Mouse (Mus musculus): ENCODE measurements around the gene Ywhag. TPM values are rescaled to one million over a fixed set of nuclear protein-coding genes. Genes with fewer than 3 reads are reported as not detected.

Gene Ywhag
- total RNA-seq, 2 experiments from 2014 or later, result 1,218 to 1,292 TPM

DNA sequence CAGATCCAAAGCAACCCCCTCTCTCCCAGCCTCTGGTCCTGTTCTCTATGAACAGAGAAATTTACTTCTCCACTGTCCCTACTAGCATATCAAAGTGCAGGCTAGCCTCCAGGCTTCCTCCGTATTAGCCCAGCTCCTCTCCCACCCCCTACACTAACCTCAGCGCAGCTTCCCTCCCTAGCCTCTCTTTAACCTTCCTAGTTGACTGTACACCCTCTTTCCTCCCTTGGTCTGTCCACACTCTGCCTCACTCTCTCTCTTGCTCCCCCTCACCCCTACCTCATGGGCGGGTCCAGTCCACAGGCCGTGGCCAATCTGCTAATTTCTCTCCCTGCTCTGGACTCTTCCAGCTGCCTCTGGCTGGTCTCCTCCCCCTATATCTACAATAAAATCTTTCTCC, 44.1 kb downstream of the Ywhag start:
- Histone ChIP-seq H3K4me3 (no peak overlapping the region), H3K27ac (no peak overlapping the region)
- no peak for DNase-seq (ENCODE audit: low spot score in 2 of 2)
- TF ChIP-seq CTCF (conservative IDR thresholded peaks at IDR 0.05), result no peak

DNA sequence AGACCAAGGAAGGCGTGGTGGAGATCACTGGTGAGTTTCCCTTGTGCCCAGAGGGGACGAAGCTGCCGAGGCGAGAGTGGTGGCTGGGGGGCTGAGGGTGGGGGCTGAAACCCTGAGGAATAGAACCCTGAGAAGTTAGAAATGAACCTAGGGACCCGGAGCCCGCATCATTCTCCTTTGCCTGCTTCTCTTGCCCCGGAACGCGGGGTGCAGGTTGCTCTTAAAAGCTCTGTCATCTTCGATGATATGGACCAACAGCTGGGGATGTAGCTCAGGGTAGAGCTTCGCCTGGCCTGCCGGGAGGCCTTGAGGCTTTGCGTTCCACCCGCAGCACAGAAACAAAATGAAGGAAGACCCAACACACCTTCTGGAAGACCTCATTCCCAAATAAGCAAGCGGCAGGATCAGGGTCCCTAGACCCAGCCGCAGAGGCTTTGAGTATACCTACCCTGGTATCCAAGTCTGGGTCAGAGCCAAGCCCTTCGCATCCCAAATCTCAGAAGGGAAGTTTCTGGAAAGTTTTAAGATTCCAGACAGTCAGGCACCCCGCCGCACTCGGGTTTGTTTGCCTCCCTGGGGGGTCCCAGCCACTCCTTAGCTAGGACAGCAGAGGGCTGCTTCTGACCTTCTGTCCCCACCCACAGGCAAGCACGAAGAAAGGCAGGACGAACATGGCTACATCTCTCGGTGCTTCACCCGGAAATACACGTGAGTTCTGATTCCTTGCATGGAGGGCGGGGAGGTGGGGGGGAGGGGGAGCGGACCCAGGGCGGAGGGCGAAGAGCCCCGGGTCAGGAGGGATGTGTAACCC, 45.8 kb downstream of the Ywhag start:
- no peak for TF ChIP-seq CTCF (conservative IDR thresholded peaks at IDR 0.05)
- DNase-seq (ENCODE audit: low spot score in 2 of 2), result no peak
- Histone ChIP-seq H3K27ac (peak overlapping the region; percentile 39; the same call in 1 of the 2 replicates), H3K4me3 (peak overlapping the region; percentile 44)

DNA sequence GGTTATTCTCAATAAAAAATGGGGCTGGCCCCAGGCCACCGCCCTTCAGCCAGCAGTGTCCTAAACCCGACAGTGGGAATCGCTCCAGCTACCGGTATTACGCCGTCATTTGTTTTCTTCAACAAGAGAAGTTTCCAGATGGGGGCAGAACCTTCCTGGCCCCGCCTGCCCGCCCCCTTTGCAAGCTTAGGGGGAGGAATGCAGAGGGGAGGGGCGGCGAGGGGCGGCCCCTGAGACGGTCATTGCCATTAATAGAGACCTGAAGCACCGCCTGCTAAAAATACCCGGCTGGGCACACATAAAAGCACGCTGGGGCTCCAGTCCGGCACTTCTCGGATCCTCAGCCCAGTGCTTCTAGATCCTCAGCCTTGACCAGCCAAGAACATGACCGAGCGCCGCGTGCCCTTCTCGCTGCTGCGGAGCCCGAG, 46.7 kb downstream of the Ywhag start, which contains the start of gene Hspb1:
Gene Hspb1 (plus strand): TSS at position 245 of the 428 bp plus-strand sequence.
- TF ChIP-seq CTCF (conservative IDR thresholded peaks at IDR 0.05), result 0 out of 2 replicates have a peak, but pooled peaks have one; percentile 5

DNA sequence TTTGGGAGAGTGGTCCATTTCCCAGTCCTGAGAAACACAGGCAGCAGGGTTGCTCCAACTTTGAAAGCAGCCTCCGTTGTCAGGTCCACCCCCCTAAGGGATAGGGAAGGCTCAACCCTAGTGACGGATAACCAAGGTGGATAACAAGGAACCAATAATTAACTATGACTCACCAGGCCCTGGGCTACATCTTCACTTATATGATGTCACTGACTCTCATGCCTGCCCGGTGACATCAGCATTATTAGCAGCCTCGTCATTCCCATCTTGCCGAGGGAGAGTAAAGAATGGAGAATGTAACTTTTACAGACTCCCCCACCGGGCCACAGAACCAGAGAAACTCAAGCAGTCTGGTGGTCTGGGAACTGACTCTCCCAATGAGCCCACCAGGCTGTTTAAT, 49.8 kb downstream of the Ywhag start:
- DNase-seq (ENCODE audit: low spot score in 2 of 2), result no peak
- TF ChIP-seq CTCF (conservative IDR thresholded peaks at IDR 0.05), result no peak
- Histone ChIP-seq H3K4me3 (no peak overlapping the region), H3K27ac (no peak overlapping the region)

More for the DNA sequence above, 46.7 kb downstream of the Ywhag start, which contains the start of gene Hspb1:
- peak within 1 kb of the TSS; percentile 39; the same call in 1 of the 2 replicates for H3K27ac ChIP-seq
- DNase-seq (ENCODE audit: low spot score in 2 of 2), result no peak
- peak within 1 kb of the TSS; percentile 44 for H3K4me3 ChIP-seq

DNA sequence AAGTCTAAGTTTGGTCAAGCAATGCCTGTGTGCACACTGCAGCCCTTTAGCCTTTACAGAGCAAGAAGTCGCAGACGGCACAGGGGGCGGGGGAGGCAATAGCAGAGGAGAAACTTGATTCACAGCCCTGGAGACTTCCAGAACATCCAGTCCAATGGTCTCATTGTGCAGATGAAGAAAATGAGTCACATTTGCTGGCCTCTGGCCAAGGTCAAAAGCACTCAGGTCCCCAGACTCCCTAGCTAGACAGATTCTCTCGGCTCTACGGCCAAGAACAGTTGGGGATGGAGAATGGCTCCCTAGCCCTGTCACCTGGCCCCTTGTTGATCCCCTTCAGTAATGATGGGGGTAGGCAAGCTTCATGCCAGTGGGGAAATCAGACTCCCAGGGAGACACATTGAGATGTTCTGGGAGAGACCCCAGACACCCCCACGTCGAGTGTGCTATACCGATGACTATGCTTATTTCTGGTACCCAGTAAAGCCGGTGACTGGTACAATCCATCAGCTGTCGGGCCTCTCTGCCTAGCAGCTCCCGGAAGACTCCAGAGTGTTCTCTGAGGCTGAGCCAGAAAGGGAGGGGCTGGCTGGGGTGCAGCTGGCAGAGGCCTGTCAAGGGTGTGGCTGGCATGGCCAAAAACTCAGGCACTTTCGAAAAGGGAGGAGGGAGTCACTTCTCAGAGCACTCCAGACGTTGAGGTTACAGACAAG, 54.8 kb downstream of the Ywhag start:
- peak in 1 of 2 experiments; percentile 53 for DNase-seq (ENCODE audit: low spot score in 2 of 2)
- no peak for TF ChIP-seq CTCF (conservative IDR thresholded peaks at IDR 0.05)

DNA sequence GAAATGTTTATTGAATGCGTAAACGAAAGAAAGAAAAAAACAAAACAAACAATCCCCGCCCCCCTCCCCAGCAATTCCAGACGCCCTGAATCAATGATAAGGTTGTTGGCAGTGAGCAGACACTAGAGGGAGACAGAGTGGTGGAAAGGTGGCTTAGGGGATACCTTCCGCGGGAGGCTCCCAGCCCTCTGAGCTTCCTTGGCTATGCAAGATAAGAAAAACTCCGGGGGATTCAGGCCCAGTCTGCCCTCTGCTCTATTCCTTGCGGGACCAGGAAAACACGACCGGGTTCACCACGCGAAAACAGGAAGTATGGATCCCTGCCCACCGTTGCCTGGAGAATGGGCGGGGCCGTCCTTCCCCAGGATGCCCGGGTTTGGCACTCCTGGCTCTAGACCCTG, 56.6 kb downstream of the Ywhag start:
- DNase-seq (ENCODE audit: low spot score in 2 of 2), result peak in 1 of 2 experiments; percentile 49
- peak overlapping the region; percentile 48 for H3K4me3 ChIP-seq
- TF ChIP-seq CTCF (conservative IDR thresholded peaks at IDR 0.05), result peak; percentile 75
- H3K27ac ChIP-seq, result peak overlapping the region; percentile 64; the same call in 1 of the 2 replicates

More for the DNA sequence above, 54.8 kb downstream of the Ywhag start:
- no peak overlapping the region for H3K4me3 ChIP-seq
- H3K27ac ChIP-seq, result peak overlapping the region; percentile 67

DNA sequence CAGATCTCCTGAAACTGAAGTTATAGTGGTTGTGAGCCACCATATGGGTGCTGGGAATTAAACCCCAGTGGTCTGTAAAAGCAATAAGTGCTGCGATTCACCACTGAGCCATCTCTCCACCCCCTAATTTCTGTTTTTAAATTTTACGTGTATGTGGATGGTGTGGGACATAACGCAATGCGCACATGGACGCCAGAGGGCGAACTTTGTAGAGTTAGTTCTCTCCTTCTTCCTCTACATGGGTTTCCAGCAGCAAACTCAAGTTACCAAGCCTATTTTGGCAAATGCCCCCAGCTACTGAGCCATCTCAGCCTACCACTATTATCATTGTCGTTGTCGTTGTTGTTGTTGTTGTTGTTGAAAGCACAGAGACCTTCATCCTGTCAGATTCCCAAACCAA, 57.2 kb downstream of the Ywhag start:
- peak overlapping the region; percentile 48; the same call in 1 of the 2 replicates for H3K4me3 ChIP-seq
- H3K27ac ChIP-seq, result peak overlapping the region; percentile 64; the same call in 1 of the 2 replicates
- TF ChIP-seq CTCF (conservative IDR thresholded peaks at IDR 0.05), result peak; percentile 70
- DNase-seq (ENCODE audit: low spot score in 2 of 2), result peak; percentile 43 to 47

DNA sequence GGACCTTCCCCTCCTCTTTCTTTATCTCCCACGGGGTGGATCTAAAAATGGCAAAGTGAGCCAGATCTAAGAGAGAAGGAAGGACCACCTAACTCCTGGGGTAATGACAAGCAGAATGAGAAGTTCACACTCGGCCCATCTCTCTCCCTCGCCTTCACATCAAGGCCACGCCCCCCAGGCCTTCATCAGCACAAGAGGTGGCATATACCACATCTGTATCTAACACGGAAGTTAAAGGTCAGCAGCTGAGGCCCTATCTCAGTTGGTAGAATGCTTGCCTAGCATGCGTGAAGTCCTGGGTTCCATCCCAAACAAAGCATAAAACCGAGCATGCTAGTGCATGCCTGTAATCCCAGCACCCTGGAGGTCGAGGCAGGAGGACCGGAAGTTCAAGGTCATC, 60.7 kb downstream of the Ywhag start:
- no peak overlapping the region for H3K27ac ChIP-seq
- no peak for TF ChIP-seq CTCF (conservative IDR thresholded peaks at IDR 0.05)
- DNase-seq (ENCODE audit: low spot score in 2 of 2), result no peak
- H3K4me3 ChIP-seq, result no peak overlapping the region

DNA sequence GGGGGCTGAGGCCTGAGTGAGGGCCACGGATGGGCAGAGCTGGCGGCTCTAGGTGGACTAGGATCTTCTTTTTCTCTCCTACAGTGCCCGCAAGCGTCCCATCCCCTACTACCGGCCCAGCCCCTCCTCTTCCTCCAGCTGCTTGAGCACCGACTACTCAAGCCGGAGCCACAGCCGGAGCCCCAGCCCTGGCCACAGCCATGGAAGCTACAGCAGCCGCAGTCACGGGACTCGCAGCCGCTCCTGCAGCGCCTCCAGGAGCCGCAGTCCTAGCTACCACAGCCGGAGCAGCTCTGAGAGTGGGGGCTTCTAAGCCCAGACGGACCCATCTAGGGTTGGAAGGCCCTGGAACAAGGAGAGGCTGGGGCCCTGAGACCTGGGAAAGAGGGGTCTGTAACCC, 61.4 kb downstream of the Ywhag start:
- no peak overlapping the region for H3K4me3 ChIP-seq
- TF ChIP-seq CTCF (conservative IDR thresholded peaks at IDR 0.05), result no peak

DNA sequence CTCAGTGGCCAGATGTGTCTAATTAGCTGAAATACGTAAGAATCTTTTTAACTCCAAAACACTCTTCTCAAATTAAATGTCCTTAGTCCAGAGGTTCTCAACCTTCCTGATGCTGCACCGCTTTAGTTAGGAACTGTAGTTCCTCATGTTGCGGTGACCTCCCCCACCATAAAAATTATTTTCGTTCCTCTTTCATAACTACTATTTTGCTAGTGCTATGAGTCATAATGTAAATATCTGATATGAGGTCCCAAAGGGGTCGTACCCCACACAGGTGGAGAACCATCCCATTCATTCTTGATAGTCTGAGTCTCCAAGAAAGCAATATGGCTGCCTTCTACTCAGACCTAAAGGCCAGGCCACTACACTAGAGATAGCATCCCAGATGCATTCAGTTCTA, 63.9 kb downstream of the Ywhag start:
- DNase-seq (ENCODE audit: low spot score in 2 of 2), result no peak

More for the DNA sequence above, 61.4 kb downstream of the Ywhag start:
- no peak overlapping the region for H3K27ac ChIP-seq
- DNase-seq (ENCODE audit: low spot score in 2 of 2), result no peak

DNA sequence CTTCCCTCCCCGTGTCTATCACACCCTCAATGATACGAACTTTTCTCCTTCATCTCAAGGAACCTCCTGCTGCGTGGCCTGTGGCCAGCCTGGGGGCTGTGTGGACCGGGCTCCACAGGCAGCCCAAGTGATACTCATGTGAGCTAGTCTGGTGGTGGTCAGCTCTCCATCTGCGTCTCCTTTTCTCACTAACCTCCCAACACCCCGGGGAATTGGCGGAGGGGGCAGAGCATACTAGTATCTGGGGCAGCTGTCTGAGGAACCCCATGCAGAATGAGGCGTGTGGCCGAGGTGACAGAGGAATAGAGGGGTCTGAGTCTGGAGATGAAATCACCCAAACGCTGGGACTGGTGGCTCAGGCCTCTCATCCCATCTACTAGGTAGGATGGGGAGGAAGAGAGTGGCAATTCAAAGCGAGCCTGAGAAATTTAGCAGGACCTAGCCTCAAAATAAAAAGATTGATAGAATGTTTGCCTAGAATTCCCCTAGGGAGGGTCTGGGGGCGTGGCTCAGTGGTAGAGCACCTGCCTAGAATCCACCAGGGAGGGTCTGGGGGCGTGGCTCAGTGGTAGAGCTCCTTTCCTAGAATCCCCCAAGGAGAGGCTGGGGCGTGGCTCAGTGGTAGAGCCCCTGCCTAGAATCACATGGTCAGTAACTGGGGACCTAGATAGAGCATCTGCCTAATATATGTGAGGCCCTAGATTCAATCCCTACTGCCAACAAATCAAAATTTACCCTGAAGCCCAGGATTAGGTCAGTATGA, 64.6 kb downstream of the Ywhag start:
- no peak for DNase-seq (ENCODE audit: low spot score in 2 of 2)
- no peak for TF ChIP-seq CTCF (conservative IDR thresholded peaks at IDR 0.05)
- Histone ChIP-seq H3K27ac (no peak overlapping the region), H3K4me3 (no peak overlapping the region)

More for the DNA sequence above, 63.9 kb downstream of the Ywhag start:
- Histone ChIP-seq H3K4me3 (no peak overlapping the region), H3K27ac (no peak overlapping the region)
- no peak for TF ChIP-seq CTCF (conservative IDR thresholded peaks at IDR 0.05)

DNA sequence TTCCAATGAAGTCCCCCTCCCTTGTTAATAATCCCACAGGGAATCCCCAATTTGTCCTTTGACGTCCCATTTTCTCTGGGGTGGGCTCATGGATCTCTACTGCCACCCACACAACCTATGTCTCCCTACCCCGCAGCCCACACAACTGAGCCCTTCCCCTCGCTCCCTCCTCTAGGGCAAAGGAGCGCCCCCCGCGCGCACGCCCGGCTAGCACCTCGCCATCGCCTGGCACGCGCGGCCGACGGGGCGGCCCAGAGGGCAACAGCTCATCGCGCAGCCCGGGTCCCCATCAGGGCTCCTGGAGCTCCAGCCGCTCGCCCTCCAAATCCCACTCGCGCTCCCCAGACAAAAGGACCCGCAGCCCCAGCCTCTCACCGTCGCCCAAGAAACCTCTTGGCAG, 65.8 kb downstream of the Ywhag start:
- TF ChIP-seq CTCF (conservative IDR thresholded peaks at IDR 0.05), result no peak
- Histone ChIP-seq H3K27ac (peak overlapping the region; percentile 76; the same call in 1 of the 2 replicates), H3K4me3 (peak overlapping the region; percentile 51)
- no peak for DNase-seq (ENCODE audit: low spot score in 2 of 2)

Measured in layer of hippocampus, adult 2 months (tissue).